ENCODE assay signal across 12 mouse cellular contexts in genomic region chr10:43777612-43778600, GRCm38 (mm10).
A peak's percentile ranks its signal among the peaks of the same experiment; 100 is the strongest.
DNase-seq lines count a peak whose midpoint lies in the region; ATAC-seq lines count a peak whose summit lies in the region.
"Had no signal": no experiment of that assay in that cellular context is flagged by ENCODE, and none has a peak within 500 bp of the region (broad histone marks: within the 10 kb centered on the region; RNA-seq: fewer than 3 reads in every experiment).

No protein-coding gene starts in this region.

- H3K4me3 ChIP-seq in midbrain, embryonic 14.5 days (replicated peaks; ENCODE audit: low read depth, low read length), result no peak overlapping the region
- H3K4me3 ChIP-seq in midbrain, embryonic 13.5 days (replicated peaks), result no peak overlapping the region
- H3K4me3 ChIP-seq: limb, embryonic 12.5 days had no signal

- H3K4me1 ChIP-seq in midbrain, embryonic 14.5 days (ENCODE audit: control insufficient read depth, insufficient read depth, low read length), result no peaks in the 10 kb centered on the region
- H3K4me1 ChIP-seq in midbrain, embryonic 13.5 days (replicated peaks), result no peaks in the 10 kb centered on the region
- H3K4me1 ChIP-seq: limb, embryonic 12.5 days had no signal

- peaks cover 7% of the 10 kb centered on the region; the same call in 1 of the 2 replicates for H3K9me3 ChIP-seq in midbrain, embryonic 14.5 days (ENCODE audit: control insufficient read depth, low read length)
- H3K9me3 ChIP-seq in midbrain, embryonic 13.5 days, result peaks cover 4% of the 10 kb centered on the region

- H3K4me2 ChIP-seq in midbrain, embryonic 14.5 days (ENCODE audit: low read length), result no peak overlapping the region
- no peak overlapping the region for H3K4me2 ChIP-seq in midbrain, embryonic 13.5 days (replicated peaks)
- H3K4me2 ChIP-seq: limb, embryonic 12.5 days had no signal

- H3K9ac ChIP-seq in midbrain, embryonic 14.5 days (replicated peaks; ENCODE audit: low read length), result no peak overlapping the region
- no peak overlapping the region for H3K9ac ChIP-seq in midbrain, embryonic 13.5 days (replicated peaks)
- H3K9ac ChIP-seq: limb, embryonic 12.5 days had no signal

- no peak for ATAC-seq in midbrain, embryonic 14.5 days (ENCODE audit: low FRiP score, low TSS enrichment)
- no peak; the same call in 1 of the 2 replicates for ATAC-seq in midbrain, embryonic 13.5 days

- intact Hi-C loops in left cerebral cortex, postnatal 36 days (cut with DNase I), result no loop called here

- 71% methylated on average over 28 of the region's 28 CpGs for WGBS in midbrain, embryonic 14.5 days
- 79% methylated on average over 28 of the region's 28 CpGs for WGBS in midbrain, embryonic 13.5 days

- no peaks in the 10 kb centered on the region for H3K27me3 ChIP-seq in midbrain, embryonic 14.5 days (ENCODE audit: control insufficient read depth, insufficient read depth, low read length)
- H3K27me3 ChIP-seq in midbrain, embryonic 13.5 days, result no peaks in the 10 kb centered on the region
- H3K27me3 ChIP-seq: limb, embryonic 12.5 days had no signal

- DNase-seq in midbrain, embryonic 14.5 days, result peak; percentile 39
- DNase-seq in layer of hippocampus, adult 18-20 months (ENCODE audit: low spot score in 2 of 2), result peak; percentile 48 to 77
- peak; percentile 35 to 43 for DNase-seq in left cerebral cortex, postnatal 36 days (ENCODE audit: low spot score in 2 of 2)
- DNase-seq in embryo, embryonic 10 days (ENCODE audit: low spot score), result no peak
- DNase-seq in kidney, postnatal 10 days, result no peak
- DNase-seq in gastrocnemius, adult 8-10 months (ENCODE audit: low spot score in 2 of 2), result no peak
- DNase-seq: adrenal gland, postnatal 36 days; gastrocnemius, postnatal 10 days; lung, postnatal 4 days; thymus, adult 18-20 months had no signal

- no peaks in the 10 kb centered on the region for H3K36me3 ChIP-seq in midbrain, embryonic 14.5 days (ENCODE audit: control insufficient read depth, insufficient read depth, low read length)
- H3K36me3 ChIP-seq in midbrain, embryonic 13.5 days, result no peaks in the 10 kb centered on the region
- H3K36me3 ChIP-seq: limb, embryonic 12.5 days had no signal

- no peak overlapping the region for H3K27ac ChIP-seq in midbrain, embryonic 14.5 days (replicated peaks; ENCODE audit: low read depth, low read length)
- H3K27ac ChIP-seq in midbrain, embryonic 13.5 days, result no peak overlapping the region
- H3K27ac ChIP-seq: limb, embryonic 12.5 days had no signal

Comparison
In these comparisons a context has a peak if more than half of its experiments do, and no peak if none do; other contexts are left out.
1. DNase-seq: peak in midbrain, embryonic 14.5 days (single experiment), layer of hippocampus, adult 18-20 months (2 of 2) and left cerebral cortex, postnatal 36 days (2 of 2); none in embryo, embryonic 10 days (single experiment), kidney, postnatal 10 days (single experiment) and gastrocnemius, adult 8-10 months (0 of 2).